Mouse (Mus musculus): ENCODE measurements around the gene Pcnx3.

- TF ChIP-seq GATA1 (IDR thresholded peaks at IDR 0.05; ENCODE audit: low read length) (no peak), TAL1 (IDR thresholded peaks at IDR 0.05; ENCODE audit: low read length) (no peak)
These were observed 2.9 kb upstream of the Pcnx3 start for GRCm38 (mm10) chr19:5691601-5692000.
